Mouse (Mus musculus) hematopoietic stem cell, adult 5-6 weeks (primary cell): Measurements from ENCODE around the gene Gm11596. TPM values are rescaled to one million over a fixed set of nuclear protein-coding genes. Genes with fewer than 3 reads are reported as not detected.
"Not testable (repeated sequence)": the region's sequence is repeated elsewhere in the genome, so short reads cannot be mapped to it uniquely, and the experiment has no call there.

Experiments used
- ATAC-seq, 2 experiments: fragments of 125-278 bp in 1 of 2; replicated peaks in 1 of 2; 2 replicates each; pipeline ENCODE4 v1.8.0; 2016 to 2017; ENCODE audit warnings: inconsistent platforms in 2 of 2, mild to moderate bottlenecking in 2 of 2, moderate number of reproducible peaks in 2 of 2, low read depth in 1 of 2, moderate TSS enrichment in 1 of 2; ENCODE audit not compliant: low FRiP score in 2 of 2, poor library complexity in 2 of 2, severe bottlenecking in 2 of 2, insufficient read depth in 1 of 2, low TSS enrichment in 1 of 2
- total RNA-seq: library from RNA; stranded (forward); fragments of 172-1452, 232-1000 nt; gene quantifications from 2 replicates; pipeline ENCODE4 v1.2.3, GENCODE M21; 2017

The Gm11596 gene
- not detected in 2 replicates for total RNA-seq

GRCm38 (mm10) chr11:99793367-99793766 lies at the start of gene Gm11596:
TSS of gene Gm11596 (minus strand) at chr11:99793467.
- ATAC-seq = no peak

- no peak for ATAC-seq
Observed at GRCm38 (mm10) chr11:99842185-99842584, 48.9 kb upstream of the Gm11596 start.

DNA sequence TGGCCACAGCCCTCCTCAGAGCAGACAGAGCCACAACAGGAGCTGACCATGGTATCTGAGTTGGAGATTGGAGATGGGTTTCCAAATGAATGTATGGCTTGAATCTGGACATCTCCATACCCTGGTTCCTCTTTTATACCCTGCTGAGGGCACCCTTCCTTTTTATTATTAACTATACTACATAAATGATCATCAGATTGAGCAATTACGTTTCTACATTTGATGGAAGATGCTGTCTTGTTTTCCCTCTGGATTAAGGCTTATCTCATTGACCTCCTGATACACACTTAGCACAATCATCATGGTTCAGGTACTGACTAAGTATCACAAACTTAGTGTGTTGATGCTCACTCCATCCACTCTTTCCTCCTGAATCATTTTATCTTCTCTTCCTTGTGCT lies 44.7 kb upstream of the Gm11596 start, which contains the start of gene 2300003K06Rik:
Gene 2300003K06Rik, minus strand, starts transcription at position 101 of the 400 bp plus-strand sequence.
- no peak for ATAC-seq

GRCm38 (mm10) chr11:99815566-99815965 lies 22.3 kb upstream of the Gm11596 start, which contains the start of gene Gm11564:
TSS of gene Gm11564 (minus strand) at chr11:99815666.
- ATAC-seq = not testable (repeated sequence)

DNA sequence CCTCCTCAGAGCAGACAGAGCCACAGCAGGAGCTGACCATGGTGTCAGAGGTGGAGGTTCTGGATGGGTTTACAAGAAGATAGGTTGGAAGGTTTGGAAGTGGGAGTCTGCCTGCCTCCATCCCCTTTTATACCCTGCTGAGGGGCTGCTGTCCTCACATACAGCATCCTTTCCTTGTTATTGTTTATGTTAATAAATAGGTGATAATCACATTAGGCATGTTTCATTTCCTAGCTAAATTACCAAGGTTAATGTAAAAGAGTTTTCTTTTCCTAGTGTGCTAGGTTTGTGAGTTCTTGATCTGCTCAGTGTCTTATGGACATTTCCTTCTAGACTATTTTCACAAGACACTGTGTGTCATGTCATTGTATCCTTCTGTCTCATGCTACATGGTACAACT lies 16.5 kb upstream of the Gm11596 start, which contains the start of gene Krtap4-13:
Gene Krtap4-13, minus strand, starts transcription at position 101 of the 400 bp plus-strand sequence.
- ATAC-seq = not testable (repeated sequence)

- ATAC-seq = not testable (repeated sequence)
Observed at GRCm38 (mm10) chr11:99804346-99804745, 11.1 kb upstream of the Gm11596 start, which contains the start of gene Gm11554. TSS of gene Gm11554 (minus strand) at chr11:99804446.

DNA sequence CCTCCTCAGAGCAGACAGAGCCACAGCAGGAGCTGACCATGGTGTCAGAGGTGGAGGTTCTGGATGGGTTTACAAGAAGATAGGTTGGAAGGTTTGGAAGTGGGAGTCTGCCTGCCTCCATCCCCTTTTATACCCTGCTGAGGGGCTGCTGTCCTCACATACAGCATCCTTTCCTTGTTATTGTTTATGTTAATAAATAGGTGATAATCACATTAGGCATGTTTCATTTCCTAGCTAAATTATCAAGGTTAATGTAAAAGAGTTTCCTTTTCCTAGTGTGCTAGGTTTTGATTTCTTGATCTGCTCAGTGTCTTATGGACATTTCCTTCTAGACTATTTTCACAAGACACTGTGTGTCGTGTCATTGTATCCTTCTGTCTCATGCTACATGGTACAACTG lies 5.6 kb upstream of the Gm11596 start, which contains the start of gene Gm11569:
Gene Gm11569, minus strand, starts transcription at position 101 of the 400 bp plus-strand sequence.
- not testable (repeated sequence) for ATAC-seq

DNA sequence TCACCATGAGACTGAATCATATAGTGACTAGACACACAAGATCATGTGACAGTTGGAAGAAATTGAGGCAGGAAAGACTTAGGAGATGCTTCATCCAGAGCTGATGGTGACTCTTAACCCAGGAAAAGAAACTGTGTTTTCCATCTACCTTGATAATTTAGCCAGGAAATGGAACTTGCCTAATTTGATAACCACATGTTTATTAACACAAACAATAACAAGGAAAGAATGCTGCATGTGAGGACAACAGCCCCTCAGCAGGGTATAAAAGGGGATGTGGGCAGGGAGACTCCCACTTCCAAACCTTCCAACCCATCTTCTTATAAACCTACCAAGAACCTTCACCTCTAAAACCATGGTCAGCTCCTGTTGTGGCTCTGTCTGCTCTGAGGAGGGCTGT lies 8.4 kb downstream of the Gm11596 start, which contains the start of gene Krtap4-9:
Gene Krtap4-9, plus strand, starts transcription at position 301 of the 400 bp plus-strand sequence.
- not testable (repeated sequence) for ATAC-seq

DNA sequence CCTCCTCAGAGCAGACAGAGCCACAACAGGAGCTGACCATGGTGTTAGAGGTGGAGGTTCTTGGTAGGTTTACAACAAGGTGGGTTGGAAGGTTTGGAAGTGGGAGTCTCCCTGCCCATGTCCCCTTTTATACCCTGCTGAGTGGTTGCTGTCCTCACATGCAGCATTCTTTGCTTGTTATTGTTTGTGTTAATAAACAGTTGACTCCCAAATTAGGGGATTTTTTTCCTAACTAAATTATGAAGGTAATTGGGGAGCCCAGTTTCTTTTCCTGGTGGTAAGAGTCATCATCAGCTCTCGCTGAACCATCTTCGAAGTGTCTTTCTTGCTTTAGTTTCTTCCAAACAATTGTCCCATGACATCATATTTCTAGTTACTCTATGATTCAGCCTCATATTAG lies 12.7 kb downstream of the Gm11596 start, which contains the start of gene Krtap4-8:
Gene Krtap4-8, minus strand, starts transcription at position 101 of the 400 bp plus-strand sequence.
- ATAC-seq = no peak

DNA sequence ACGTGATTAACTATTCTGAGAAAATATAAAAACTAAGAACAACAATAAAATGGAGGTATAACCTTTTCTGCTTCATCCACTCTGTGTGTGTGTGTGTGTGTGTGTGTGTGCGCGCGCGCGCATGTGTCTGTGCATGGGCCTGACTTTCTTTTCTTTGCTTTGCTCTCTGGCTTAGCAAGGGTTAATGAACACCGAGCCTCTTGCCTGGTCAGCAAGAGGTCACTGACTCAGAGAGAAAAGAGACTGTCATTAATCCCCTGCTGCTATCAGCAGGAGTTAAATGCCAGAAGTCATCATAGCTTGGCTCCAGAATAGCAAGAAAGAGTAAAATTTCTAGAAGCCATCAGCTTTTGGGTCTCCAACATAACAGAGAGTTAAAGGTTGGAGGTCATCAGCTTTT lies 14.9 kb downstream of the Gm11596 start:
- ATAC-seq = no peak

- ATAC-seq = not testable (repeated sequence)
Observed at GRCm38 (mm10) chr11:99772813-99773212, 20.5 kb downstream of the Gm11596 start, which contains the start of gene Gm11595. TSS of gene Gm11595 (minus strand) at chr11:99772913.

DNA sequence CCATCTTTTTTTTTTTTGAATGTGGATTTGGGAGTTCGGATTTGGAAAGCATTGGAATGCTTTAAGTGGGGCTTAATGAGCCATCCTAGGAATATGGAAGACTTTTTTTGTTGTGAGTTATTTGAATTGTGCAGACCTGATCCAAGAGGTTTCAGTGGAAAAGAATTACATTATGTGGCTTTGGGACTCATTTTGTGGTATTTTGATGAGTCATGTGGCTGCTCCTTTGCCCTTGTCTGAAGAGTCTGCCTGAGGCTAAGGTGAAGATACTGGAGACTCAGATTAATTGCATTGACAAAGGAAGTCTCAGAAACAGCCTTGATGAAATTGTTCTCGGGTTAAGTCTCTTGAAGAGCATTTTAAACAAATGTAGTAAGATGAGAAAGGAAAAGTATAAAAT lies 24.9 kb downstream of the Gm11596 start:
- no peak for ATAC-seq

GRCm38 (mm10) chr11:99758877-99759276 lies 34.4 kb downstream of the Gm11596 start:
- no peak for ATAC-seq

DNA sequence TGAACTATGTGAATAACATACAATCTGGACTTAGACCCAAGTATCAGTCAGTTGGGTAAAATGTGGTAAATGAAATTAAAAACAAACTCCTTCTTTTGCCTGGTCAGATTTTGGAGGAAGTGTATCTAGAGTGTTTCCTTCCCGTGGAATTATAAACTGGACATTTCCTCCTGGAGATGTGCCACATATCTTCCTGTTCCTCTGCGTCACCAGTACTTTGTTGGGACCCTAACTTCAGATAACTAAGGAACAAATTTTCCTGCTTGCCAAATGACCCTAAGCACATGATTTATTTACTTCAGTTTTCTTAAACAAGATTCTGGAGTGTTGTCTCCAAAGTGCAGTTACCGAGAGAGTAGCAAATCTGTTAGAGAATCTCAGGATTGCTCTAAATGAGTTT lies 49.3 kb downstream of the Gm11596 start:
- no peak for ATAC-seq

Other genes with a start within 250 kb of the Gm11596 start
- not detected in 2 replicates for gene Krtap3-3, start 242.6 kb downstream of the Gm11596 start, total RNA-seq
- not detected in 2 replicates for gene Krtap3-2, start 236.6 kb downstream of the Gm11596 start, total RNA-seq
- not detected in 2 replicates for gene Gm11939, start 234.0 kb downstream of the Gm11596 start, total RNA-seq
- gene Krtap3-1, start 226.8 kb downstream of the Gm11596 start, total RNA-seq = not detected in 2 replicates
- gene Krtap1-5, start 212.5 kb downstream of the Gm11596 start, total RNA-seq = not detected in 2 replicates
- gene Krtap1-4, start 209.8 kb downstream of the Gm11596 start, total RNA-seq = not detected in 2 replicates
- gene Krtap1-3, start 202.1 kb downstream of the Gm11596 start, total RNA-seq = not detected in 2 replicates
- not detected in 2 replicates for gene Krtap9-3, start 195.4 kb downstream of the Gm11596 start, total RNA-seq
- gene Gm11938, start 190.2 kb downstream of the Gm11596 start, total RNA-seq = not detected in 2 replicates
- gene Gm11937, start 183.3 kb downstream of the Gm11596 start, total RNA-seq = not detected in 2 replicates
- not detected in 2 replicates for gene Krtap2-4, start 178.6 kb downstream of the Gm11596 start, total RNA-seq
- gene Gm11562, start 173.0 kb downstream of the Gm11596 start, total RNA-seq = not detected in 2 replicates
- not detected in 2 replicates for gene Krtap4-1, start 165.2 kb downstream of the Gm11596 start, total RNA-seq
- not detected in 2 replicates for gene Krtap4-2, start 158.4 kb downstream of the Gm11596 start, total RNA-seq
- not detected in 2 replicates for gene Krtap4-7, start 149.4 kb downstream of the Gm11596 start, total RNA-seq
- gene Gm11555, start 143.2 kb downstream of the Gm11596 start, total RNA-seq = not detected in 2 replicates
- not detected in 2 replicates for gene Gm11563, start 134.5 kb downstream of the Gm11596 start, total RNA-seq
- gene Krtap4-6, start 127.5 kb downstream of the Gm11596 start, total RNA-seq = not detected in 2 replicates
- gene Gm14190, start 102.7 kb downstream of the Gm11596 start, total RNA-seq = not detected in 2 replicates
- not detected in 2 replicates for gene Gm14180, start 59.2 kb downstream of the Gm11596 start, total RNA-seq
- not detected in 2 replicates for gene Gm11595, start 20.6 kb downstream of the Gm11596 start, total RNA-seq
- gene Krtap4-8, start 12.8 kb downstream of the Gm11596 start, total RNA-seq = not detected in 2 replicates
- not detected in 2 replicates for gene Krtap4-9, start 8.3 kb downstream of the Gm11596 start, total RNA-seq
- gene Gm11569, start 5.5 kb upstream of the Gm11596 start, total RNA-seq = not detected in 2 replicates
- gene Gm11554, start 11.0 kb upstream of the Gm11596 start, total RNA-seq = not detected in 2 replicates
- not detected in 2 replicates for gene Krtap4-13, start 16.4 kb upstream of the Gm11596 start, total RNA-seq
- gene Gm11564, start 22.2 kb upstream of the Gm11596 start, total RNA-seq = not detected in 2 replicates
- gene 2300003K06Rik, start 44.6 kb upstream of the Gm11596 start, total RNA-seq = not detected in 2 replicates
- not detected in 2 replicates for gene Krtap4-16, start 58.1 kb upstream of the Gm11596 start, total RNA-seq
- not detected in 2 replicates for gene Gm11568, start 64.5 kb upstream of the Gm11596 start, total RNA-seq
- not detected in 2 replicates for gene Gm11559, start 71.0 kb upstream of the Gm11596 start, total RNA-seq
- not detected in 2 replicates for gene Krtap9-1, start 79.9 kb upstream of the Gm11596 start, total RNA-seq
- not detected in 2 replicates for gene Gm11567, start 85.7 kb upstream of the Gm11596 start, total RNA-seq
- gene Krtap31-1, start 114.5 kb upstream of the Gm11596 start, total RNA-seq = not detected in 2 replicates
- not detected in 2 replicates for gene Gm11565, start 121.3 kb upstream of the Gm11596 start, total RNA-seq
- gene Krtap31-2, start 142.8 kb upstream of the Gm11596 start, total RNA-seq = not detected in 2 replicates
- gene Krtap9-5, start 155.0 kb upstream of the Gm11596 start, total RNA-seq = not detected in 2 replicates
- not detected in 2 replicates for gene Krtap29-1, start 185.6 kb upstream of the Gm11596 start, total RNA-seq
- gene Krtap16-1, start 193.1 kb upstream of the Gm11596 start, total RNA-seq = not detected in 2 replicates
- gene Krtap17-1, start 200.5 kb upstream of the Gm11596 start, total RNA-seq = not detected in 2 replicates
- not detected in 2 replicates for gene Krt33a, start 222.7 kb upstream of the Gm11596 start, total RNA-seq
- gene Krt33b, start 236.4 kb upstream of the Gm11596 start, total RNA-seq = not detected in 2 replicates
- gene Krt34, start 248.1 kb upstream of the Gm11596 start, total RNA-seq = not detected in 2 replicates